Mouse (Mus musculus) lung, embryonic 16.5 days (tissue): ENCODE results near the gene Mxd1. TPM values are rescaled to one million over a fixed set of nuclear protein-coding genes. Genes with fewer than 3 reads are reported as not detected.
A peak's percentile ranks its signal among the peaks of the same experiment; 100 is the strongest.

Experiments used
- ATAC-seq: fragments of 200-750 bp; cut with Nextera tagmentation; 2 replicates; pipeline ENCODE4 v1.8.0; 2017; ENCODE audit warnings: low read depth, mild to moderate bottlenecking, moderate library complexity
- H3K27ac ChIP-seq: fragments of 300-500 bp; sonication (generic); 2 replicates; pipeline ENCODE4 v1.5.1; 2014; ENCODE audit warnings: mild to moderate bottlenecking, control low read depth, low read length
- H3K27me3 ChIP-seq: fragments of 300-500 bp; sonication (generic); 2 replicates; pipeline ENCODE4 v1.6.1; 2014; ENCODE audit warnings: low read depth, low read length, mixed read lengths; ENCODE audit not compliant: control insufficient read depth, insufficient read depth
- H3K36me3 ChIP-seq: fragments of 300-500 bp; sonication (generic); 2 replicates; pipeline ENCODE4 v1.6.1; 2014; ENCODE audit warnings: low read length; ENCODE audit not compliant: control insufficient read depth, insufficient read depth
- H3K4me1 ChIP-seq: fragments of 300-500 bp; sonication (generic); replicated peaks from 2 replicates; pipeline ENCODE4 v1.6.1; 2014; ENCODE audit warnings: low read length, mixed read lengths; ENCODE audit not compliant: control insufficient read depth, insufficient read depth
- H3K4me2 ChIP-seq: fragments of 300-500 bp; sonication (generic); 2 replicates; pipeline ENCODE4 v1.6.1; 2014; ENCODE audit warnings: low read depth, low read length, control low read depth
- H3K4me3 ChIP-seq: fragments of 300-500 bp; sonication (generic); 2 replicates; pipeline ENCODE4 v1.5.1; 2014; ENCODE audit warnings: mild to moderate bottlenecking, low read length, control low read depth
- H3K9ac ChIP-seq: fragments of 300-500 bp; sonication (generic); 2 replicates; pipeline ENCODE4 v1.6.1; 2014; ENCODE audit warnings: low read length, control low read depth
- H3K9me3 ChIP-seq: fragments of 300-500 bp; sonication (generic); 2 replicates; pipeline ENCODE4 v1.6.1; 2016; ENCODE audit warnings: low read length; ENCODE audit not compliant: control insufficient read depth
- WGBS: fragments of 180-500 bp; shearing (Covaris S2); extraction: QIAGEN DNeasy Blood & Tissue Kit; methylation state at CpG from one replicate; pipeline ENCODE4 v1.1.7; 2014; 5-methylcytosine and 5-hydroxymethylcytosine counted together
- polyA plus RNA-seq: library from polyadenylated mRNA; unstranded; fragments of >200 nt; fragmentation: Nextera tagmentation; extraction: Ambion mirVana; gene quantifications from 2 replicates; pipeline ENCODE4 v1.2.1, GENCODE M21; 2015

Gene Mxd1
- polyA plus RNA-seq, 1 experiment from 2014 or later = 15.2 TPM

- Histone ChIP-seq H3K4me1 (peaks cover 3% of the 10 kb centered on the region; the same call in 1 of the 2 replicates), H3K9me3 (no peaks in the 10 kb centered on the region), H3K27me3 (no peaks in the 10 kb centered on the region), H3K36me3 (peaks cover 17% of the 10 kb centered on the region), H3K4me3 (peak within 1 kb of the TSS; percentile 81), H3K27ac (peak within 1 kb of the TSS; percentile 60; the same call in 1 of the 2 replicates), H3K4me2 (peak within 1 kb of the TSS; percentile 66), H3K9ac (peak within 1 kb of the TSS; percentile 86)
- ATAC-seq = peak; percentile 94
- 2% methylated on average over 36 of the region's 36 CpGs for WGBS
These were observed 15.1 kb upstream of the Mxd1 start, which contains the start of gene Snrnp27 for GRCm38 (mm10) chr6:86683872-86684654. Gene Snrnp27 (minus strand): TSS chr6:86684522.

GRCm38 (mm10) chr6:86681289-86681688 lies 12.3 kb upstream of the Mxd1 start:
- no peaks in the 10 kb centered on the region for H3K9me3 ChIP-seq
- H3K36me3 ChIP-seq = peaks cover 32% of the 10 kb centered on the region
- no peak overlapping the region for H3K4me3 ChIP-seq
- no peak for ATAC-seq
- peaks cover 3% of the 10 kb centered on the region; the same call in 1 of the 2 replicates for H3K4me1 ChIP-seq
- H3K9ac ChIP-seq = no peak overlapping the region
- no peak overlapping the region for H3K27ac ChIP-seq
- no peak overlapping the region for H3K4me2 ChIP-seq
- H3K27me3 ChIP-seq = no peaks in the 10 kb centered on the region
- 84% methylated on average over 3 of the region's 3 CpGs for WGBS

GRCm38 (mm10) chr6:86678341-86678740 lies 9.4 kb upstream of the Mxd1 start:
- 89% methylated on average over 6 of the region's 6 CpGs for WGBS
- H3K36me3 ChIP-seq = peaks cover 44% of the 10 kb centered on the region
- H3K9me3 ChIP-seq = no peaks in the 10 kb centered on the region
- no peak for ATAC-seq
- H3K27me3 ChIP-seq = no peaks in the 10 kb centered on the region
- H3K4me2 ChIP-seq = no peak overlapping the region
- no peaks in the 10 kb centered on the region; the same call in 1 of the 2 replicates for H3K4me1 ChIP-seq
- H3K9ac ChIP-seq = no peak overlapping the region
- no peak overlapping the region for H3K27ac ChIP-seq
- H3K4me3 ChIP-seq = no peak overlapping the region

GRCm38 (mm10) chr6:86670873-86671272 lies 1.9 kb upstream of the Mxd1 start:
- Histone ChIP-seq H3K36me3 (peaks cover 16% of the 10 kb centered on the region), H3K4me2 (no peak overlapping the region), H3K27me3 (no peaks in the 10 kb centered on the region), H3K4me3 (no peak overlapping the region), H3K27ac (no peak overlapping the region), H3K9me3 (no peaks in the 10 kb centered on the region), H3K9ac (peak overlapping the region; percentile 22; the same call in 1 of the 2 replicates), H3K4me1 (peaks cover 12% of the 10 kb centered on the region)
- WGBS = 19% methylated on average over 2 of the region's 2 CpGs
- no peak for ATAC-seq

- Histone ChIP-seq H3K4me1 (peaks cover 12% of the 10 kb centered on the region), H3K4me3 (peak overlapping the region; percentile 78), H3K36me3 (peaks cover 10% of the 10 kb centered on the region), H3K9ac (peak overlapping the region; percentile 72), H3K27ac (peak overlapping the region; percentile 59), H3K4me2 (peak overlapping the region; percentile 65), H3K9me3 (no peaks in the 10 kb centered on the region), H3K27me3 (no peaks in the 10 kb centered on the region)
- 1% methylated on average over 36 of the region's 37 CpGs for WGBS
- peak; percentile 99 for ATAC-seq
These were observed 323 bp upstream of the Mxd1 start for GRCm38 (mm10) chr6:86669240-86669727.

GRCm38 (mm10) chr6:86667061-86667460 lies 1.9 kb downstream of the Mxd1 start:
- WGBS = 87% methylated on average over 10 of the region's 10 CpGs
- ATAC-seq = no peak
- no peak overlapping the region for H3K4me3 ChIP-seq
- no peak overlapping the region for H3K9ac ChIP-seq
- H3K27me3 ChIP-seq = no peaks in the 10 kb centered on the region
- H3K4me2 ChIP-seq = no peak overlapping the region
- H3K36me3 ChIP-seq = peaks cover 8% of the 10 kb centered on the region
- no peak overlapping the region for H3K27ac ChIP-seq
- peaks cover 12% of the 10 kb centered on the region for H3K4me1 ChIP-seq
- H3K9me3 ChIP-seq = no peaks in the 10 kb centered on the region

- Histone ChIP-seq H3K9me3 (no peaks in the 10 kb centered on the region), H3K4me1 (peaks cover 12% of the 10 kb centered on the region)
These were observed 3.2 kb downstream of the Mxd1 start for GRCm38 (mm10) chr6:86665560-86666307.

GRCm38 (mm10) chr6:86665076-86665475 lies 3.9 kb downstream of the Mxd1 start:
- ATAC-seq = no peak
- Histone ChIP-seq H3K9me3 (no peaks in the 10 kb centered on the region), H3K4me3 (no peak overlapping the region), H3K4me2 (no peak overlapping the region), H3K27ac (no peak overlapping the region), H3K27me3 (no peaks in the 10 kb centered on the region), H3K4me1 (peaks cover 12% of the 10 kb centered on the region), H3K36me3 (peaks cover 20% of the 10 kb centered on the region), H3K9ac (no peak overlapping the region)
- 76% methylated on average over 5 of the region's 5 CpGs for WGBS

More at GRCm38 (mm10) chr6:86665560-86666307, 3.2 kb downstream of the Mxd1 start:
- peaks cover 14% of the 10 kb centered on the region for H3K36me3 ChIP-seq
- WGBS = 75% methylated on average over 17 of the region's 17 CpGs
- H3K27ac ChIP-seq = no peak overlapping the region
- H3K9ac ChIP-seq = no peak overlapping the region
- no peak overlapping the region for H3K4me2 ChIP-seq
- no peaks in the 10 kb centered on the region for H3K27me3 ChIP-seq
- ATAC-seq = no peak
- H3K4me3 ChIP-seq = no peak overlapping the region
